Mouse (Mus musculus) stomach, embryonic 16.5 days (tissue): ENCODE results near the gene Gm10337. TPM values are rescaled to one million over a fixed set of nuclear protein-coding genes. Genes with fewer than 3 reads are reported as not detected.
A peak's percentile ranks its signal among the peaks of the same experiment; 100 is the strongest.

Source experiments
- ATAC-seq: fragments of 200-750 bp; cut with Nextera tagmentation; 2 replicates; pipeline ENCODE4 v1.8.0; 2017; ENCODE audit warnings: moderate number of reproducible peaks, moderate TSS enrichment; ENCODE audit not compliant: insufficient read depth, low FRiP score
- H3K27ac ChIP-seq: fragments of 300-500 bp; sonication (generic); 2 replicates; pipeline ENCODE4 v1.5.1; 2014; ENCODE audit warnings: low read length
- H3K27me3 ChIP-seq: fragments of 300-500 bp; sonication (generic); 2 replicates; pipeline ENCODE4 v1.6.1; 2014; ENCODE audit warnings: low read length, control low read depth, mixed read lengths; ENCODE audit not compliant: control insufficient read depth, insufficient read depth
- H3K36me3 ChIP-seq: fragments of 300-500 bp; sonication (generic); 2 replicates; pipeline ENCODE4 v1.6.1; 2014; ENCODE audit warnings: low read length; ENCODE audit not compliant: control insufficient read depth, insufficient read depth
- H3K4me1 ChIP-seq: fragments of 300-500 bp; sonication (generic); 2 replicates; pipeline ENCODE4 v1.6.1; 2014; ENCODE audit warnings: low read length, control low read depth, mixed read lengths; ENCODE audit not compliant: control insufficient read depth, insufficient read depth
- H3K4me2 ChIP-seq: fragments of 300-500 bp; sonication (generic); 2 replicates; pipeline ENCODE4 v1.6.1; 2014; ENCODE audit warnings: low read depth, low read length, mixed read lengths
- H3K4me3 ChIP-seq: fragments of 300-500 bp; sonication (generic); replicated peaks from 2 replicates; pipeline ENCODE4 v1.5.1; 2014; ENCODE audit warnings: mild to moderate bottlenecking, low read length
- H3K9ac ChIP-seq: fragments of 300-500 bp; sonication (generic); 2 replicates; pipeline ENCODE4 v1.6.1; 2014; ENCODE audit warnings: low read length
- H3K9me3 ChIP-seq: fragments of 300-500 bp; sonication (generic); replicated peaks from 2 replicates; pipeline ENCODE4 v1.6.1; 2016; ENCODE audit warnings: low read length, control low read depth; ENCODE audit not compliant: control insufficient read depth
- WGBS: fragments of 180-500 bp; shearing (Covaris S2); extraction: QIAGEN DNeasy Blood & Tissue Kit; methylation state at CpG from one replicate; pipeline ENCODE4 v1.1.7; 2014; 5-methylcytosine and 5-hydroxymethylcytosine counted together
- polyA plus RNA-seq: library from polyadenylated mRNA; unstranded; fragments of >200 nt; fragmentation: Nextera tagmentation; extraction: Ambion mirVana; gene quantifications from 2 replicates; pipeline ENCODE4 v1.2.1, GENCODE M21; 2015

Gm10337 gene
- polyA plus RNA-seq, result not detected in 2 replicates

DNA sequence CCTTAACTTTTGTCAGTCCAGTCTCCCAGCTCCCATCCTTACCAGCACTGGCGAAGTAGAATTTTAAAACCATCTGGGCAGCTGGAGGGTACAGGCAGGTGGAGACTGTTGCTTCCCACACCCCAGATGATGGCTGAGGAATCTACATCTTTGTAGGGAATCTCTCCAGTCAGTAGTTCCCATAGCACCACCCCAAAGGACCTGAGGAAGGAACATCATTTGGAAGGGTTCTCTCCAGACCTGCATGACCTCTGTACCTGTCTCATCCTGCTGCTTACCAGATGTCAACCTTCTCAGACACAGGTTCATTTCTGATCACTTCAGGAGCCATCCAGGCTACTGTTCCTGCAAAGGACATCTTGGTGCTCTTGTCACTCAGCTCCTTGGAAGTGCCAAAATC, at the start of gene Gm10337:
Gene Gm10337 (plus strand): TSS at position 276 of the 400 bp plus-strand sequence.
- no peaks in the 10 kb centered on the region for H3K9me3 ChIP-seq
- no peak within 1 kb of the TSS for H3K4me3 ChIP-seq
- H3K4me2 ChIP-seq, result no peak within 1 kb of the TSS
- no peak for ATAC-seq
- H3K9ac ChIP-seq, result no peak within 1 kb of the TSS
- H3K36me3 ChIP-seq, result peaks cover 26% of the 10 kb centered on the region
- no peaks in the 10 kb centered on the region for H3K4me1 ChIP-seq
- H3K27me3 ChIP-seq, result no peaks in the 10 kb centered on the region
- H3K27ac ChIP-seq, result no peak within 1 kb of the TSS
- 77% methylated on average over 1 of the region's 1 CpGs for WGBS

DNA sequence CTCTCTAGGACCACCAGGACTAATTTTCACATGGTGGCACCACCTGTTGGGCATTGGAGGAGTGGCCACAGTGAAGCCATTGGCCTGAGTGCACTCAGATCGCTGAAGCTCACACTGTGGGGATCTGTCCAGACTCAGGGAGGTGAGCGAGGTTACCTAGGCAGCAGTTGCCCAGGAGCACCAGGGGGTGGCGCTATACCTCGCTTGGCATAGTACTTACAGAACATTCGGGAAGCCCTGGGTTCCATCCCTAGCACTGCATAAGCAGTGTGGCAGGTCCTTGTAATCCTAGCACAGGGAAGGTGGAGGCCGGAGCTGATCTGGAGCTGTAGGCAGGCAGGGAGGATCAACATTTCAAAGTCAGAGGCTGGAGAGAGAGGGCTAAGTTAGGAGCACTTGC, 47.5 kb upstream of the Gm10337 start:
- Histone ChIP-seq H3K9me3 (no peaks in the 10 kb centered on the region), H3K4me3 (no peak overlapping the region), H3K4me2 (no peak overlapping the region), H3K27ac (no peak overlapping the region), H3K4me1 (peaks cover 13% of the 10 kb centered on the region), H3K36me3 (no peaks in the 10 kb centered on the region), H3K27me3 (no peaks in the 10 kb centered on the region), H3K9ac (no peak overlapping the region)
- ATAC-seq, result no peak
- 40% methylated on average over 6 of the region's 6 CpGs for WGBS

DNA sequence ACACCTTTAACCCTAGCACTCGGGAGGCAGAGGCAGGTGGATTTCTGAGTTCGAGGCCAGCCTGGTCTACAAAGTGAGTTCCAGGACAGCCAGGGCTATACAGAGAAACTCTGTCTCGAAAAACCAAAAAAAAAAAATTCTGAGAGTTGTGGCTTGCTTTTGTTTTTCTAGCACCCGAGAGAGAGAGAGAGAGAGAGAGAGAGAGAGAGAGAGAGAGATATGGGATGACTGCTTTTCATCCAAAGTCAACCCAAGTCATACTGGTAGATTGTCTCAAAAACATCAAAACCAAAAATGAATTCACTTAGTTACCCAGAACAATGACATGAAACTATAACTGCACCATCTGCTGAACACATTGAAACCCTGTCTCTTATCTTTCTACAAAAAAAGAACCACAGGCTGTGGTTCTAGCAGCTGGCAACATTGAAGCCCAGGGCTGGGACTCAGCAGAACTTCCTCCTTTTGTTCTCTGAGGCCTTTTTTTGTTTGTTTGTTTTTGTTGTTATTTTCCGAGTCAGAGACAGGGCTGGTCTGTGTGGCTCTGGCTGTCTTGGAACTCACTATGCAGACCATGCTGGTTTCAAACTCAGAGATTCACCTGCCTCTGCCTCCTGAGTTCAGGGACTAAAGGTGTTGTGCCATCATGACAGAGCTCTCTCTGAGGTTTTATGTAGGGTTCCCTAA, 45.3 kb upstream of the Gm10337 start:
- Histone ChIP-seq H3K27ac (peak overlapping the region; percentile 62; the same call in 1 of the 2 replicates), H3K9me3 (no peaks in the 10 kb centered on the region), H3K36me3 (no peaks in the 10 kb centered on the region), H3K4me1 (peaks cover 13% of the 10 kb centered on the region), H3K4me3 (peak overlapping the region; percentile 64), H3K27me3 (no peaks in the 10 kb centered on the region), H3K9ac (peak overlapping the region; percentile 74; the same call in 1 of the 2 replicates), H3K4me2 (peak overlapping the region; percentile 74)
- 67% methylated on average over 5 of the region's 5 CpGs for WGBS
- ATAC-seq, result no peak

DNA sequence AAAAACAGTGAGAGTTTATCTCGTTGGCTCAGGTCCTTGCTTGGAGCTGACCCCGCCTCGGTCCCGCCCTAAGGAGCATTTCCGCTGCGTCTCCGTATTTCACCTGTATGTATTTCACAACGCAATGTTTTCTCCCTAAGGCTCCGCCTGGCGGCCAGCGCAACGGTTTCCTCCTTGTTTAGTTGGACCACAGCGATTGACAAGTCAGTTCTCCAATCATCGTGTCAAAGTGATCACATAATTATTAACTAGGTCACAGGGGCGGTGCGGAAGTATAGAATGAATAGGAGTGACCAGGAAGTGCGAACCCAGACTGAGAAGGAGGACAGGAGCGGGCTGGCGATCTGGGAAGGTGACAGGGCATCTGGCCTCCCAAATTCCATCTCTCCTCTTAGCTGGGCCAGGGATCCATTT, 44.6 kb upstream of the Gm10337 start, which contains the start of gene Prr13:
Gene Prr13 (plus strand): TSS at position 125 of the 414 bp plus-strand sequence.
- Histone ChIP-seq H3K4me2 (peak within 1 kb of the TSS; percentile 74), H3K4me1 (peaks cover 13% of the 10 kb centered on the region), H3K27ac (peak within 1 kb of the TSS; percentile 76), H3K36me3 (no peaks in the 10 kb centered on the region), H3K4me3 (peak within 1 kb of the TSS; percentile 64), H3K9ac (peak within 1 kb of the TSS; percentile 74), H3K9me3 (no peaks in the 10 kb centered on the region), H3K27me3 (no peaks in the 10 kb centered on the region)
- WGBS, result under 1% methylated on average over 19 of the region's 19 CpGs
- ATAC-seq, result peak; percentile 93

DNA sequence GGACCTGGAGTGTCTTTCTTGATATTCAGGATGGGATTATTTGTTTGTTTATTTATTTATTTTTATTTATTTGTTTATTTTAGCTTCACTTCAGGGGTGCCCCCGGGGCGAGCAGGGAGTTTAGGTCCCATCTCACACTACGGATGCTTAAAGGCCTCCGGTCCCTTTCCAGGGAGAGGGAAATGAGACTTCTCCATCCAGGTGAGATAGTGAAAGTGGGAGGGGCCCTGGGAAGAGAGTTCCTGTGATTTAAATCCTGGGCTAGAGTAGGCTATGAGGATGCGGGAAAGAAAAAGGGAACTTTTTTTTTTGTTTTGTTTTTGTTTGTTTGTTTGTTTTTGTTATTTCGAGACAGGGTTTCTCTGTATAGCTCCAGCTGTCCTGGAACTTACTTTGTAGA, 44.1 kb upstream of the Gm10337 start:
- WGBS, result 19% methylated on average over 6 of the region's 6 CpGs

DNA sequence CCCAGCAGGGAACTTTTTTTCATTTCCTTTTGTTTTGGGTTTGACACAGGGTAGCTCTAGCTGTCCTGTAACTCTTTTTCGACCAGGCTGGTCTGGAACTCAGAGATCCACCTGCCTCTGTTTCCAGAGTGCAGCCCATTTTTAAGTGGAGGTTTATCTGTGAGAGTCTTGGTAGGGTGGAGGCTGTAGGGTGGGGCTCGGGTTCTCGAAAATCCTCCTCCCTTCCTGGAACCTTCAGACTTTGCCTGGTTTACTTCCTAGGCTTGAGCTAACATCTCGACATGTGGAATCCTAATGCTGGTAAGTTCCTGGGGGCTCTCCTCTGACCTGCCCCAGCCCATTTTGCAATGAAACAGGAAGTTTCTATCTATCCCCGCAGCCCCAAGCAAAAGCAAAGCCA, 43.7 kb upstream of the Gm10337 start:
- 52% methylated on average over 5 of the region's 5 CpGs for WGBS
- Histone ChIP-seq H3K4me1 (peaks cover 13% of the 10 kb centered on the region), H3K4me2 (peak overlapping the region; percentile 74), H3K36me3 (no peaks in the 10 kb centered on the region), H3K9ac (peak overlapping the region; percentile 74), H3K27ac (peak overlapping the region; percentile 50), H3K4me3 (peak overlapping the region; percentile 64), H3K9me3 (no peaks in the 10 kb centered on the region), H3K27me3 (no peaks in the 10 kb centered on the region)
- ATAC-seq, result no peak

More for the DNA sequence above, 44.1 kb upstream of the Gm10337 start:
- no peaks in the 10 kb centered on the region for H3K27me3 ChIP-seq
- no peaks in the 10 kb centered on the region for H3K9me3 ChIP-seq
- H3K36me3 ChIP-seq, result no peaks in the 10 kb centered on the region
- H3K27ac ChIP-seq, result peak overlapping the region; percentile 76
- peak overlapping the region; percentile 64 for H3K4me3 ChIP-seq
- no peak for ATAC-seq
- H3K4me1 ChIP-seq, result peaks cover 13% of the 10 kb centered on the region
- H3K9ac ChIP-seq, result peak overlapping the region; percentile 74
- H3K4me2 ChIP-seq, result peak overlapping the region; percentile 74

DNA sequence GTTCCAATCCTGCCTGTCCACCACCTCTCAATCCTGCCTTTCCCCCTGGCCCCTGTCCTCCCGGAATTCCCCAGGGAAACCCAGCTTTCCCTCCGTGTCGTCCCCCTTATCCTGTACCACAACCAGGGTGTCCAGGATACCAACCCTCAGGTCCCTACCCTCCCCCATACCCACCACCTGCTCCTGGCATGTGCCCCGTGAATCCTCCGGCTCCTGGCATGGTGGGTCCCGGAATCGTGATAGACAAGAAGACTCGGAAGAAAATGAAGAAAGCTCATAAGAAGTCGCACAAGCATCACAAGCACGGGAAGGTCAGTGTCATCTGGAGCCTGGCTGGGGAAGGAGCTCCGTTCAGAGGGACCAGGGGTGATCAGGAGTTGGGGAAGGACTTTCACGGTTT, 43.1 kb upstream of the Gm10337 start:
- Histone ChIP-seq H3K9ac (peak overlapping the region; percentile 51), H3K27ac (peak overlapping the region; percentile 50; the same call in 1 of the 2 replicates), H3K36me3 (no peaks in the 10 kb centered on the region), H3K4me1 (peaks cover 13% of the 10 kb centered on the region), H3K9me3 (no peaks in the 10 kb centered on the region), H3K27me3 (no peaks in the 10 kb centered on the region), H3K4me2 (peak overlapping the region; percentile 74), H3K4me3 (peak overlapping the region; percentile 64)
- 76% methylated on average over 12 of the region's 12 CpGs for WGBS
- no peak for ATAC-seq

DNA sequence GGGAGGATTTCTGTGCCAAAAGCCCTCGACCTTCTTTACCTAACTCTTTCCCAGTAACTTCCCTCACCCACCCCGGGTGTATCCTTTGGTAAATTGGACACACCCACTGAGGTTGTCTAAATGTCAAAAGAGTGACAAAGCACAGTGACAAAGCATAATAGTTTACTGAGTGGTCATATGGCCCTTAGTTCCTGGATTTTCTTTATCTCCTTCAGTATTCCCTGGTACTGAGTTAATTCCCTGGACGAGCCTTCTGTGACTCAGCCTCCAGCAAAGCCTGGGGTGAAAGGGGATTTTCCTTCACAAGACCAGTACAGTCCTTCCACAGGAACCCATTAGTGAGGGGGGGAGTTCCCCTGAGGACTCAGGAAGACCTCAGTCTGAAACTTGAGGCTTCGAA, 42.6 kb upstream of the Gm10337 start:
- WGBS, result 46% methylated on average over 4 of the region's 4 CpGs
- Histone ChIP-seq H3K9ac (0 out of 2 replicates have a peak overlapping the region, but pooled peaks have one; percentile 51), H3K4me2 (peak overlapping the region; percentile 74), H3K4me3 (peak overlapping the region; percentile 64; the same call in 1 of the 2 replicates), H3K4me1 (peaks cover 13% of the 10 kb centered on the region), H3K27ac (peak overlapping the region; percentile 62), H3K36me3 (no peaks in the 10 kb centered on the region), H3K9me3 (no peaks in the 10 kb centered on the region), H3K27me3 (no peaks in the 10 kb centered on the region)
- ATAC-seq, result no peak

DNA sequence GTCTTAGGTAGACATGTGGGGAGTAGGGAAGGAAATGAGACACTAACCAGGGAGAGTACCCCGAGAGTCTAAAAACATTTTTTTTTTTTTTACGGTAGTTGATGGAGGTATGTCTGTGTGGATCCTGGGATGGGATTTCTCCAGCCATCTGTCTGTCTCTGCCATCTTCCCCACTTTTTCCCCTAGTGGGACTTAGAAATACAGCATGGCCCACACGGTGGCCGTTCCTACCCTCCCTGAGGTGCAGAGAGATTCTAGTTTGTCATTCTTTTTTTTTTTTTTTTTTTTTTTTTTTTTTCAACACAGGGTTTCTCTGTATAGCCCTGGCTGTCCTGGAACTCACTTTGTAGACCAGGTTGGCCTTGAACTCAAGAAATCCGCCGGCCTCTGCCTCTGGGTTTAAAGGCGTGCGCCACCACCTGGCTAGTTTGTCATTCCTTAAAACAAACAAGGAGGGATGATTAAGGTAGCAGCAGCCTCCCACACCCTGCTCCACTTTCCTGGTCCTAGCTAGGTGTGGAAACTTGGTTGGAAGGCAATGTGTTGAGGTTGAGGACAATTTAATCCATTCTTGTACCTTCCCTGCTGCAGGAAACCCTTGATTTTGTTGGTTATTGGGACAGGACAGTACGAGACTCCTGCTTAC, 42.0 kb upstream of the Gm10337 start:
- no peak for ATAC-seq
- Histone ChIP-seq H3K9ac (no peak overlapping the region), H3K4me2 (peak overlapping the region; percentile 27; the same call in 1 of the 2 replicates), H3K4me3 (0 out of 2 replicates have a peak overlapping the region, but pooled peaks have one; percentile 11), H3K27me3 (no peaks in the 10 kb centered on the region), H3K4me1 (peaks cover 13% of the 10 kb centered on the region), H3K27ac (peak overlapping the region; percentile 62), H3K36me3 (no peaks in the 10 kb centered on the region), H3K9me3 (no peaks in the 10 kb centered on the region)
- 67% methylated on average over 9 of the region's 9 CpGs for WGBS
